Mouse (Mus musculus) lung, adult 2 months (tissue): ENCODE data around the gene Fibp.
A peak's percentile ranks its signal among the peaks of the same experiment; 100 is the strongest.

Experiments
- CTCF ChIP-seq: fragments of 200-500 bp; IDR thresholded peaks from 2 replicates; pipeline ENCODE4 v1.5.1; 2011; ENCODE audit warnings: mild to moderate bottlenecking, low read length, control low read depth; ENCODE audit not compliant: insufficient read depth
- POLR2A ChIP-seq: fragments of 200-500 bp; IDR thresholded peaks from 2 replicates; pipeline ENCODE4 v1.6.1; 2011; ENCODE audit warnings: low read depth, mild to moderate bottlenecking, control low read depth, low read length, borderline replicate concordance; ENCODE audit errors: extremely low read depth

DNA sequence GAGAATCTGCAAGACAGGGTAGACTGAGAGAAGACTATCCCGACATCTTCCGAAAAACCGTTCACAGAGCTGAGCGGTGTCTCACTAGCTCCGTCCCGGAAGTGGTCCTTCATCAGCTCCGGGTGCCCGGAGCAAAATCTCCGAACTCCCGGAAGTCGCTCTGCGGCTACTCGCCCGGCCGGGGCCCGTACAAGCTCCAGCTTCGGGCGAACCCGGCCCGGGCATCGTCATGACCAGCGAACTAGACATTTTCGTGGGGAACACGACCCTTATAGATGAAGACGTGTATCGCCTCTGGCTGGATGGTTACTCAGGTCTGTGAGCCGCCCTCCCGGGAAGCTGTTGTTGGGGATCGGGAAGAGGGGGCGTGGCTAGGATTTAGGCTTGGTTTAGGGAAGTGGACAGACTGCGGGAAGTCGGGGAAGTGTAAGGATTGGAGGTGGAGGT is at the start of gene Fibp:
- TF ChIP-seq POLR2A = peak; percentile 78
- TF ChIP-seq CTCF = no peak
